Mouse (Mus musculus) G1E (cell line): ENCODE results near the gene Hikeshi.

Experiments used
- CTCF ChIP-seq: IDR thresholded peaks from 2 replicates; pipeline ENCODE4 v1.5.1; 2012; ENCODE audit warnings: low read depth, low read length, inconsistent platforms, mixed read lengths
- GATA1 ChIP-seq: IDR thresholded peaks from 2 replicates; pipeline ENCODE4 v1.6.1; 2012; ENCODE audit warnings: borderline replicate concordance, low read length, inconsistent platforms, mixed read lengths
- TAL1 ChIP-seq: conservative IDR thresholded peaks from 2 replicates; pipeline ENCODE4 v1.6.1; 2012; ENCODE audit warnings: low read depth, low read length, inconsistent platforms, mixed read lengths

GRCm38 (mm10) chr7:89940571-89941463 lies at the start of gene Hikeshi:
- TF ChIP-seq CTCF, result no peak
- TF ChIP-seq GATA1, result no peak
- TF ChIP-seq TAL1, result no peak
